Mouse (Mus musculus) forebrain, embryonic 11.5 days (tissue): ENCODE measurements at regions not wholly inside any gene's neighbourhood (a gene's known extent, or its start where the extent isn't known, plus 50 kb on each side); places are given as distances from the start of the nearest gene placed in this dataset.

Source experiments
- ATAC-seq: fragments of 200-750 bp; cut with Nextera tagmentation; replicated peaks from 2 replicates; pipeline ENCODE4 v1.8.0; 2017; ENCODE audit warnings: moderate TSS enrichment; ENCODE audit not compliant: low FRiP score
- DNase-seq: peaks from one replicate; pipeline ENCODE4 v3.0.0-alpha.2; 2017; ENCODE audit warnings: low spot score
- H3K27ac ChIP-seq: fragments of 300-500 bp; sonication (generic); 2 replicates; pipeline ENCODE4 v1.5.1; 2014; ENCODE audit warnings: low read depth, low read length
- H3K27me3 ChIP-seq: fragments of 300-500 bp; sonication (generic); 2 replicates; pipeline ENCODE4 v1.6.1; 2014; ENCODE audit warnings: mild to moderate bottlenecking, low read length, mixed read lengths; ENCODE audit not compliant: control insufficient read depth, insufficient read depth
- H3K36me3 ChIP-seq: fragments of 300-500 bp; sonication (generic); 2 replicates; pipeline ENCODE4 v1.6.1; 2014; ENCODE audit warnings: mild to moderate bottlenecking, low read length, moderate library complexity, mixed read lengths; ENCODE audit not compliant: control insufficient read depth, insufficient read depth
- H3K4me1 ChIP-seq: fragments of 300-500 bp; sonication (generic); replicated peaks from 2 replicates; pipeline ENCODE4 v1.6.1; 2014; ENCODE audit warnings: low read length, mixed read lengths; ENCODE audit not compliant: control insufficient read depth, insufficient read depth
- H3K4me2 ChIP-seq: fragments of 300-500 bp; sonication (generic); 2 replicates; pipeline ENCODE4 v1.6.1; 2014; ENCODE audit warnings: low read depth, mild to moderate bottlenecking, low read length, moderate library complexity, mixed read lengths; ENCODE audit not compliant: severe bottlenecking
- H3K4me3 ChIP-seq: fragments of 300-500 bp; sonication (generic); 2 replicates; pipeline ENCODE4 v1.5.1; 2014; ENCODE audit warnings: low read depth, low read length
- H3K9ac ChIP-seq: fragments of 300-500 bp; sonication (generic); 2 replicates; pipeline ENCODE4 v1.6.1; 2014; ENCODE audit warnings: low read length
- H3K9me3 ChIP-seq: fragments of 300-500 bp; sonication (generic); 2 replicates; pipeline ENCODE4 v1.6.1; 2016; ENCODE audit warnings: low read length, mixed read lengths; ENCODE audit not compliant: control insufficient read depth
- WGBS: fragments of 180-500 bp; shearing (Covaris S2); extraction: QIAGEN DNeasy Blood & Tissue Kit; methylation state at CpG from one replicate; pipeline ENCODE4 v1.1.7; 2014; 5-methylcytosine and 5-hydroxymethylcytosine counted together

DNA sequence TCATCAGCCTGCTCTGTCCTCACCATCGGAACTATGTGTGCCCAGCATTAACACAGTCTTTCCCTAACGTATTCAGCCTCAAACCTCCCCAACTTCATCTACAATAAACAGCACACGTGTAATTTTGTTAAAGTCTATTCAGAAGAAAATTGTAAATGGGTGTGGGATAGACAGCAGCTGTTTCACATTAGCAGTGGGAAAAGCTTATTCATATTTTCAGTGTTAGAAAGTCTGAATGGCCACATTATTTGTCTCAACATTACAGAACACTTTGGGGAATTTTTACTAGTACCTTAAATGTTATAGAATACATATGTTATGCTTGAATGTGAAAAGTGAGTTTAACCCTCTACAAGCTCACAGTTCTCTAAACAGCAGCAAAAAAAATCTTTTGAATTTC lies 266.8 kb upstream of the Mad2l1 start:
- no peaks in the 10 kb centered on the region for H3K4me1 ChIP-seq
- ATAC-seq (no peak), DNase-seq (no peak)
- H3K36me3 ChIP-seq = no peaks in the 10 kb centered on the region
- H3K4me3 ChIP-seq = no peak overlapping the region
- H3K9me3 ChIP-seq = no peaks in the 10 kb centered on the region
- H3K9ac ChIP-seq = no peak overlapping the region
- WGBS = 73% methylated on average over 3 of the region's 3 CpGs
- no peak overlapping the region for H3K4me2 ChIP-seq
- no peak overlapping the region for H3K27ac ChIP-seq
- no peaks in the 10 kb centered on the region for H3K27me3 ChIP-seq

GRCm38 (mm10) chr6:66271414-66272206 lies 263.6 kb upstream of the Mad2l1 start:
- ATAC-seq (no peak), DNase-seq (no peak)
- 90% methylated on average over 6 of the region's 6 CpGs for WGBS
- Histone ChIP-seq H3K27me3 (no peaks in the 10 kb centered on the region), H3K36me3 (no peaks in the 10 kb centered on the region), H3K4me2 (no peak overlapping the region), H3K9me3 (no peaks in the 10 kb centered on the region), H3K9ac (no peak overlapping the region), H3K27ac (no peak overlapping the region), H3K4me3 (no peak overlapping the region), H3K4me1 (no peaks in the 10 kb centered on the region)

GRCm38 (mm10) chr6:66272216-66272615 lies 263.0 kb upstream of the Mad2l1 start:
- H3K4me3 ChIP-seq = no peak overlapping the region
- no peak for DNase-seq
- no peak for ATAC-seq
- 90% methylated on average over 2 of the region's 2 CpGs for WGBS
- H3K36me3 ChIP-seq = no peaks in the 10 kb centered on the region
- no peak overlapping the region for H3K4me2 ChIP-seq
- no peaks in the 10 kb centered on the region for H3K4me1 ChIP-seq
- H3K9ac ChIP-seq = no peak overlapping the region
- no peaks in the 10 kb centered on the region for H3K27me3 ChIP-seq
- H3K27ac ChIP-seq = no peak overlapping the region
- no peaks in the 10 kb centered on the region for H3K9me3 ChIP-seq

GRCm38 (mm10) chr6:66274737-66275136 lies 260.5 kb upstream of the Mad2l1 start:
- H3K4me1 ChIP-seq = no peaks in the 10 kb centered on the region
- no peak overlapping the region for H3K9ac ChIP-seq
- ATAC-seq (no peak), DNase-seq (no peak)
- no peaks in the 10 kb centered on the region for H3K36me3 ChIP-seq
- H3K27me3 ChIP-seq = no peaks in the 10 kb centered on the region
- H3K4me3 ChIP-seq = no peak overlapping the region
- H3K4me2 ChIP-seq = no peak overlapping the region
- 91% methylated on average over 4 of the region's 4 CpGs for WGBS
- no peak overlapping the region for H3K27ac ChIP-seq
- no peaks in the 10 kb centered on the region for H3K9me3 ChIP-seq

GRCm38 (mm10) chr6:66280701-66281100 lies 254.5 kb upstream of the Mad2l1 start:
- H3K27me3 ChIP-seq = no peaks in the 10 kb centered on the region
- no peaks in the 10 kb centered on the region for H3K9me3 ChIP-seq
- H3K4me2 ChIP-seq = no peak overlapping the region
- ATAC-seq = no peak
- H3K4me1 ChIP-seq = no peaks in the 10 kb centered on the region
- 84% methylated on average over 8 of the region's 8 CpGs for WGBS
- no peak overlapping the region for H3K27ac ChIP-seq
- no peaks in the 10 kb centered on the region for H3K36me3 ChIP-seq
- no peak overlapping the region for H3K9ac ChIP-seq
- H3K4me3 ChIP-seq = no peak overlapping the region
- DNase-seq = no peak

GRCm38 (mm10) chr6:66282566-66283115 lies 252.5 kb upstream of the Mad2l1 start:
- DNase-seq = no peak
- no peak overlapping the region for H3K4me2 ChIP-seq
- no peak overlapping the region for H3K27ac ChIP-seq
- H3K4me1 ChIP-seq = no peaks in the 10 kb centered on the region
- no peaks in the 10 kb centered on the region for H3K36me3 ChIP-seq
- H3K9ac ChIP-seq = no peak overlapping the region
- no peak for ATAC-seq
- 80% methylated on average over 6 of the region's 6 CpGs for WGBS
- H3K27me3 ChIP-seq = no peaks in the 10 kb centered on the region
- no peak overlapping the region for H3K4me3 ChIP-seq
- H3K9me3 ChIP-seq = no peaks in the 10 kb centered on the region

- Histone ChIP-seq H3K27me3 (no peaks in the 10 kb centered on the region), H3K9ac (no peak overlapping the region)
- 91% methylated on average over 4 of the region's 4 CpGs for WGBS
Observed at GRCm38 (mm10) chr6:66283521-66283920, 251.7 kb upstream of the Mad2l1 start.

GRCm38 (mm10) chr6:66287607-66288006 lies 247.6 kb upstream of the Mad2l1 start:
- H3K4me1 ChIP-seq = no peaks in the 10 kb centered on the region
- no peak for DNase-seq
- no peak overlapping the region for H3K4me2 ChIP-seq
- H3K4me3 ChIP-seq = no peak overlapping the region
- no peaks in the 10 kb centered on the region for H3K9me3 ChIP-seq
- no peak overlapping the region for H3K27ac ChIP-seq
- no peaks in the 10 kb centered on the region for H3K36me3 ChIP-seq
- H3K9ac ChIP-seq = no peak overlapping the region
- ATAC-seq = no peak
- H3K27me3 ChIP-seq = no peaks in the 10 kb centered on the region

More at GRCm38 (mm10) chr6:66283521-66283920, 251.7 kb upstream of the Mad2l1 start:
- H3K36me3 ChIP-seq = no peaks in the 10 kb centered on the region
- H3K4me2 ChIP-seq = no peak overlapping the region
- no peak overlapping the region for H3K27ac ChIP-seq
- ATAC-seq (no peak), DNase-seq (no peak)
- H3K4me1 ChIP-seq = no peaks in the 10 kb centered on the region
- H3K9me3 ChIP-seq = no peaks in the 10 kb centered on the region
- no peak overlapping the region for H3K4me3 ChIP-seq

DNA sequence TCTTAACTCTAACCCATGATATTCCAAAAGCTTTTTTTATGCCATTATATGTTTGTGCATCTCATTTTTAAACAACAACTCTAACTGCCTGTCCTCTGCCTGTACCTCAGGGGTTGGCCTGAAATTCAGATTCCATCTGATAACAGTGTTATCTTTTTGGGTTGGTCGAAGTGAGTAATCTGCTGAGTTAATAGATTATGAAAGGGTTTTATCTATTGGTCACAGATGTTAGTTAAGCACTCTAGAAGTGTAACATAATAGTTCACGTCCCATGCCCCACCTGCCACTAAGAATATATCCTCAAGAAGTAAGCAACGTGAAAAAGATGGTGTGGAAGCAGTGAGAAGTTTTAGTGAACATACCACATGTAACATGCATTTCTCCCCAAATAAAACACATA lies 246.0 kb upstream of the Mad2l1 start:
- Histone ChIP-seq H3K27me3 (no peaks in the 10 kb centered on the region), H3K27ac (no peak overlapping the region), H3K4me2 (no peak overlapping the region), H3K9ac (no peak overlapping the region), H3K9me3 (no peaks in the 10 kb centered on the region), H3K4me1 (no peaks in the 10 kb centered on the region), H3K36me3 (no peaks in the 10 kb centered on the region), H3K4me3 (no peak overlapping the region)
- DNase-seq (no peak), ATAC-seq (no peak)
- 81% methylated on average over 3 of the region's 3 CpGs for WGBS
